Mouse (Mus musculus) gastrocnemius, postnatal 36 days (tissue): Measurements from ENCODE around the gene Kcnn1. TPM values are rescaled to one million over a fixed set of nuclear protein-coding genes. Genes with fewer than 3 reads are reported as not detected.
"Not testable (repeated sequence)": the region's sequence is repeated elsewhere in the genome, so short reads cannot be mapped to it uniquely, and the experiment has no call there.

Source experiments
- DNase-seq, 2 experiments: peaks; one replicate each; pipeline ENCODE4 v3.0.0; 2022
- intact Hi-C: fragments of 180-260 bp; cut with DNase I; formaldehyde crosslinking; loops from one replicate; pipeline ENCODE4 v1.15.1; 2025
- total RNA-seq, 2 experiments: library from RNA; stranded (reverse); gene quantifications; 2 replicates each; pipeline ENCODE4 v1.2.3; 2021

Kcnn1 gene
- total RNA-seq, 2 experiments from 2014 or later: 12.8 to 18.3 TPM

- intact Hi-C loops: no loop called here
Observed at GRCm38 (mm10) chr8:70825816-70826215, 37.2 kb downstream of the Kcnn1 start.

GRCm38 (mm10) chr8:70823802-70824201 is 39.3 kb downstream of the Kcnn1 start:
- intact Hi-C loops: no loop called here
- no peak for DNase-seq

More at GRCm38 (mm10) chr8:70825816-70826215, 37.2 kb downstream of the Kcnn1 start:
- peak in 1 of 2 experiments; percentile 50 for DNase-seq

DNA sequence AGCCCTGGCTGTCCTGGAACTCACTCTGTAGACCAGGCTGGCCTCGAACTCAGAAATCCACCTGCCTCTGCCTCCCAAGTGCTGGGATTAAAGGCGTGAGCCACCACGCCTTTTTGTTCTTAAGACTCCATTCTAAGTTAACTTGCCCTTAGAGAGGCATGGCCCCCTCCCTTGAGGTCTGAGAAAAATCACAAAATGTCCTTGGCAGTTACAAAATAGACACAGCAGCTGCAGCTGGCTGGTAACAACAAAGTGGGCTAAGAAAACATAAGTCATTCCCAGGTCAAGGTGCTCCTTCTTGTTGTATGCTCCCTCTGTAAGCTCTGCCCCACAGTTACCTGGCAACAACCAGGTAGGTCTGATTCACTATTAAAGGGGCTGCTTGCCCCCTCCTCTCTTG is 40.5 kb downstream of the Kcnn1 start:
- intact Hi-C loops, DNase-seq: not testable (repeated sequence)

DNA sequence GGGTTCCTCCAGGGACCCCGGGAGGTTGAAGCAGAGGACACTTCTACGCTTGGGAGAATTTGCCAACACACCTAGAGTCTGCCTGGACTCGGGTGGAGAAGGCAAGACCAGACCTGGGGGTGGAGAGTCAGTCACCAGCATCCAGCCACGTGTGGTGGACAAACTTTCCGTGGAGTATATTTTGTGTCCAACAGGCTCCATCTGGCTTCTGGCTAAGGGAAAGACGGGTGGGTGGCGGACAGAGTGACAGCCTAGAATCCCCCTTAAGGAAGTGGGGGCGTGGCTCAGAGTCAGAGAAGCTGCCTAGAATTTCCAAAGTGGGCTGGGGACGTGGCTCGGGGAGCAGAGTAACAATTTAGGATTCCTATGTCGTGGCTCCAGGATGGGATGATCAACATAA is 41.1 kb downstream of the Kcnn1 start:
- DNase-seq: no peak
- intact Hi-C loops: loop anchor here (1.0 kb wide), 1 partner anchor 19 kb away; no protein-coding TSS in a partner anchor

- intact Hi-C loops: loop anchor here (1.0 kb wide), 1 partner anchor 20 kb away; no protein-coding TSS in a partner anchor
- DNase-seq: peak; percentile 63 to 69
Observed at GRCm38 (mm10) chr8:70821399-70821962, 41.6 kb downstream of the Kcnn1 start.

DNA sequence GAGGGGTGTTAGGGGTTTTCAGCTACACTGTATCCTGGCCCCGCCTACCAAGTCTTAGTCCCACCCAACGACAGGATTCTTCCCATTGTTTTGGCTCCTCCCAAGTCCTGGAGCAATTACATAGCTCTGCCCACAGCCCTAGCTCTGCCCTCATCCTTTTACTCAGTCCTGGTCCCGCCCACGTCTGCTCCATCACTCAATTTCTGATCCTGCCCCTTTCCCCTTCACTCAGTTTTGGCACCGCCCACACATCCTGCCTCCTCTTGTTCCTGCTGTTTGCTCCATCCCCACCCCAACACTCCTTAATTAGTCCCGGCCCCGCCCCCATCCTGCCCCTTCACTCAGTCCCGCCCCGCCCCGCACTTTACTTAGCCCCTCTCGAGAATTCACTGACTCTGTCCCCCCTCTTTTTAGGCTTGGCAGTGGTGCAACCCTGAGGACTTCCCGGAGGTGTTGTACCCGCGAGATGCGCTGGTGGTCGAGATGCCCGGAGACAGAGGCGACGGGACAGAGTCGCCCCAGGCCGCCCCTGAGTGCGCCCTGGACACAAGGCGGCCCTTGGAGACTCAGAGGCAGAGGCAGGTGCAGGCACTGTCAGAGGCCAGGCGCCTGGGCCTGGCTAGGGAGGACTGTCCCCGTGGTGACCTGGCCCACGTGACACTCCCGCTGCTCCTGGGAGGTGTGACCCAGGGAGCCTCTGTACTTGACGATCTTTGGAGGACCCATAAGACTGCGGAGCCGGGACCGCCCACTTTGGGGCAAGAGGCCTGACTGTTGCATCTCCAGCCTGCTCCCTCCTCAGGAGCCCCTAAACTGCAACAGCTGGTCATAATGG is 42.7 kb downstream of the Kcnn1 start:
- DNase-seq: peak in 1 of 2 experiments; percentile 71
- intact Hi-C loops: no loop called here

- DNase-seq: no peak
- intact Hi-C loops: no loop called here
Observed at GRCm38 (mm10) chr8:70816679-70817078, 46.4 kb downstream of the Kcnn1 start.

DNA sequence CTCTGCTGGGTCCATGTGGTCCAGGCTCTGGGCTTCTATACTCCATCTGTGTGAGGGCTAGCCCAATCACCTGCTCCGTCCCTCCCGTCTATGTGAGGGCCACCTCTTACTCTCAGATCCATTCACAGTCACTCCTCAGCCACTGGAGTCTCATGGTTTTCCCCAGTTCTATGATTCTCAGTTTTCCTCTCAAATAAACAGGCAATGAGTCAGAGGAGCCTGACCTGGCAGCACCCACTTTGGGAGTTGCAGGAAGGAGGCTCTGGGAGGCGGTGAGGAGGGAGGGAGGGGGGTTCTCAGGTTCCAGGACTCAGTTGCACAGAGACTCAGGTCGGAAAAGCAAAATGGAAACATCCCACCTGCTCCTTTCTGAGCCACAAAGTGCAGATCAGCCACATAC is 50.2 kb downstream of the Kcnn1 start:
- intact Hi-C loops: loop anchor here (5.0 kb wide), 1 partner anchor 34 kb away; no protein-coding TSS in a partner anchor
- no peak for DNase-seq

- intact Hi-C loops: loop anchor here (5.0 kb wide), 1 partner anchor 35 kb away; no protein-coding TSS in a partner anchor
- no peak for DNase-seq
Observed at GRCm38 (mm10) chr8:70812055-70812454, 51.0 kb downstream of the Kcnn1 start.

DNA sequence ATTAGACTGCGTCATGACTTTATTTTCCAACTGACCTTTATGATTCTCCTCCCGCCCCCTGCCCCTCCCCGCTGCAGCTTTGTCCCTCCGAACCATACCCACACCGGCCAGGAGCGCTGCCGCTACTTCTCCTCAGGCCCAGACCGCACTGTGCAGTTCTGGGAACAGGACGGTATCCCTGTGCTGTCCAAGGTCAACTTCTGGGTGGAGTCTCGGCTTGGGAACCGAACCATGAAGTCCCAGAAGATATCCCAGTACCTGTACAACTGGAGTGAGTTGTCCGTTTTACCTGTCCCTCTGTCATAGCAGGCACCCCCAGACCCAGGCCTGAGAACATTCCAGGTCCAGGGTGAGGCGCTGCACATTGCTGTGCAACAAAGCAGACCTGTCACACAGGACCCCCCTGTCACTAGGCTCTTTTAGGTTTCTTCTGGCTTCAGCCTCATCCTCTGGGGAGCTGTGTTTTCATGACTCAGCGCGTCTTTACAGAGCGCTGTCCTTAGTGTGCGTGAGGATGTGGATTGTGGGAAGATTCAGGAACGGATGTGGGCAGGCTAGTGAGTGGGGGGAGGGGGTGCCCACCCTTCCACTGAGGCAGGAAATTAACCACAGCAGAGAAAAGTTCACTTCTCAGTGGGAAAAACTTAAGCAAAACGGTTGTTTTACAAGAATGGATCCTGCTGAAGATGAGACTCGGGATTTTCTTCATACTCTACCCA is 51.9 kb downstream of the Kcnn1 start:
- no peak for DNase-seq
- intact Hi-C loops: loop anchor here (5.0 kb wide), 1 partner anchor 36 kb away; no protein-coding TSS in a partner anchor

DNA sequence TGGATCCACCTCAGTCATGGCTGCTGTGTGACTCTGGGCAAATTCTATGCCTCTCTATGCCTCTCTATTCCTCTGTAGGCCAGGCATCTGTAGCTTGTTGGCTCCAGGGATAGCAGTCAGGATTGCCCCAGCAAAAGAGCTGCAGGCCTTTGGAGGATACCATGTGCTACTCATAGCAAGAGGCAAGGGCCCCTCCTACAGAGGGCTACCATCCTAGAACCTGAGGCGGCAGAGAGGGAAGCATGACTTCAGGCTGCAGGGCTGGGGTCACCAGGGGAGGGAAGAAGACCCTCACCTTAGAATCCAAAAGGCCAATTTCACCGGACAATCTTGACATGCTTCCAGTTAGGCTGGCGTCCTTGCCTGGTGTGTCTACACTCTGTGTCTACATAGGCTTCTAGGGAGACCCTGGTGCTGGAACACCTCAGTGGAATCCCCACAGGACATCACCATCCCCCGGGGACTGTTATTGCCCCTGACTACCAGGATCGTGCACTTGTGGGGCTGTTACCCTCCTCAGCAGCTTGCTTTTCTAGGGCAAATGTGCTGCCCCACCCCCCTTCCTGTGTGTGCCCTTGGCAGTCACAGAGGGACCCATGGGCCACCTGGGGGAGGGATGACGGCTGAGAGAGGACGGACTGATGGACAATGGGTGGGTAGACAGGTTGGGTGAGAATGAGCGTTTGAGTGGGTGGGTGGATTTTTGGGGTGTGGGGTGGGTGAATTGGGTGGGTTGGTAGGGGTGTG is 53.9 kb downstream of the Kcnn1 start:
- intact Hi-C loops: no loop called here
- DNase-seq: no peak

GRCm38 (mm10) chr8:70808239-70808638 is 54.8 kb downstream of the Kcnn1 start, which contains the start of gene Il12rb1:
Il12rb1 (plus strand) TSS chr8:70808449.
- no peak for DNase-seq
- intact Hi-C loops: no loop called here

- DNase-seq: no peak
- intact Hi-C loops: no loop called here
Observed at GRCm38 (mm10) chr8:70807304-70807703, 55.8 kb downstream of the Kcnn1 start.

GRCm38 (mm10) chr8:70806541-70806940 is 56.5 kb downstream of the Kcnn1 start:
- intact Hi-C loops: no loop called here
- no peak for DNase-seq

- intact Hi-C loops: no loop called here
- DNase-seq: peak; percentile 75 to 86
Observed at GRCm38 (mm10) chr8:70804481-70805206, 58.4 kb downstream of the Kcnn1 start, which contains the start of gene Mast3. Mast3 (minus strand) TSS chr8:70805054.

GRCm38 (mm10) chr8:70803761-70804480 is 59.1 kb downstream of the Kcnn1 start:
- peak in 1 of 2 experiments; percentile 55 for DNase-seq
- intact Hi-C loops: no loop called here

DNA sequence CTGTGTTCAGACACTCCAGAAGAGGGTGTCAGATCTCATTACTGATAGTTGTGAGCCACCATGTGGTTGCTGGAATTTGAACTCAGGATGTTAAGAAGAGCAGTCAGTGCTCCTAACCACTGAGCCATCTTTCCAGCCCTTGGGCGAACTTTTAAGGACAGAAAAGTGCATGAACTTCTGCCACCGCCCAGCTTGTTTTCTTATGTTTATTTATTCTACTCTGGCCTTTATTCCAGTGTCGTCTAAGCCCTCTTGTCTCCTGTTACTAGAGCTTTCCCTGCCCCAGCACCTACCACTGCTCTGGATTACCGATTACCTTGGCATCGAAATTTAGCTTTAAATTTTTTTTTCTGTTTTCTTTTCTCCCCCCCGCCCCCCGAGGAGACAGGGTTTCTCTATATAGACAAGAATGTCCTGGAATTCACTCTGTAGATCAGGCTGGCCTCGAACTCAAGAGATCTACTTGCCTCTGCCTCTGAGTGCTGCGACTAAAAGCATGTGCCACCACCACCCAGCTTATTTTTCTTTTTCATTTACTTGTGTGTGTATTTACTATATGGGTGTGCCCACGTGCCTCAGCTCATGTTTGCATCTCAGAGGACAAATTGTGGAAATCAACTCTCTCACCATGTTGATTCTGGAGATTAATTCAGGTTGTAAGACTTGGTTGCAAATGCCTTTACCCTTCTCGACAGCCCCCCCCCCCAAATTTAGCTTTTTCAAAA is 60.1 kb downstream of the Kcnn1 start:
- intact Hi-C loops: no loop called here
- no peak for DNase-seq

DNA sequence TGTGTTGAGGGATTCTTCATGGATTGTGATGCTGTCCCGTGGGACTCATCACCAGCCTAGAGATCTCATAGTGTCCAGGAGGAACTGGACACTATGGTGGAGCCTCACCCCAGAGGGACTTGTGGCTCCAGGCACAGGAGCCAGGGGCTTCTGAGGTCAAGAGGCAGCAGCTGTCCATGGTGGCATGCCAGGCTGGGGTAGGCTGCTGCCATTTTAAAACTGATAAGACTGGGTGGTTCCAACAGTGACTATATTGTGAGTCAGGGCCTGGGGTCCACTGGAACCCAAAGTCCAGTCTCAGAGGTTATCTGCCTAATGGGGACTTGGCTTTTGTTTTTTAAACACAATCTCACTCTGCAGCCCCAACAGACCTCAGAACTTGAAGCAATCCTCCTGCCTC is 61.2 kb downstream of the Kcnn1 start:
- DNase-seq: no peak
- intact Hi-C loops: no loop called here
